Mouse (Mus musculus) liver, embryonic 13.5 days (tissue): ENCODE measurements around the gene Lefty2. TPM values are rescaled to one million over a fixed set of nuclear protein-coding genes. Genes with fewer than 3 reads are reported as not detected.

Experiments
- ATAC-seq: fragments of 200-750 bp; cut with Nextera tagmentation; 2 replicates; pipeline ENCODE4 v1.8.0; 2017; ENCODE audit warnings: low read depth, mild to moderate bottlenecking, moderate number of reproducible peaks, moderate library complexity
- DNase-seq: peaks from one replicate; pipeline ENCODE4 v3.0.0; 2022
- H3K27ac ChIP-seq: fragments of 300-500 bp; sonication (generic); 2 replicates; pipeline ENCODE4 v1.5.1; 2015; ENCODE audit warnings: moderate library complexity, mild to moderate bottlenecking, inconsistent platforms
- H3K27me3 ChIP-seq: fragments of 300-500 bp; sonication (generic); 2 replicates; pipeline ENCODE4 v1.6.1; 2015; ENCODE audit warnings: mild to moderate bottlenecking, inconsistent platforms
- H3K36me3 ChIP-seq: fragments of 300-500 bp; sonication (generic); 2 replicates; pipeline ENCODE4 v1.6.1; 2015; ENCODE audit warnings: mild to moderate bottlenecking, inconsistent platforms
- H3K4me1 ChIP-seq: fragments of 300-500 bp; sonication (generic); replicated peaks from 2 replicates; pipeline ENCODE4 v1.6.1; 2015; ENCODE audit warnings: inconsistent platforms
- H3K4me2 ChIP-seq: fragments of 300-500 bp; sonication (generic); 2 replicates; pipeline ENCODE4 v1.6.1; 2015; ENCODE audit warnings: inconsistent platforms, mild to moderate bottlenecking, moderate library complexity
- H3K4me3 ChIP-seq: fragments of 300-500 bp; sonication (generic); replicated peaks from 2 replicates; pipeline ENCODE4 v1.5.1; 2015; ENCODE audit warnings: mild to moderate bottlenecking, inconsistent platforms
- H3K9ac ChIP-seq: fragments of 300-500 bp; sonication (generic); 2 replicates; pipeline ENCODE4 v1.6.1; 2015; ENCODE audit warnings: mild to moderate bottlenecking, inconsistent platforms
- H3K9me3 ChIP-seq: fragments of 300-500 bp; sonication (generic); replicated peaks from 2 replicates; pipeline ENCODE4 v1.6.1; 2016; ENCODE audit warnings: inconsistent platforms
- WGBS: fragments of 180-500 bp; shearing (Covaris S2); methylation state at CpG from one replicate; pipeline ENCODE4 v1.1.7; 2015; ENCODE audit not compliant: insufficient replicate concordance; 5-methylcytosine and 5-hydroxymethylcytosine counted together
- polyA plus RNA-seq: library from polyadenylated mRNA; unstranded; fragments of >200 nt; fragmentation: Nextera tagmentation; extraction: Ambion mirVana; gene quantifications from 2 replicates; pipeline ENCODE4 v1.2.1, GENCODE M21; 2015

Lefty2 gene
- polyA plus RNA-seq, 1 experiment from 2014 or later = not detected

DNA sequence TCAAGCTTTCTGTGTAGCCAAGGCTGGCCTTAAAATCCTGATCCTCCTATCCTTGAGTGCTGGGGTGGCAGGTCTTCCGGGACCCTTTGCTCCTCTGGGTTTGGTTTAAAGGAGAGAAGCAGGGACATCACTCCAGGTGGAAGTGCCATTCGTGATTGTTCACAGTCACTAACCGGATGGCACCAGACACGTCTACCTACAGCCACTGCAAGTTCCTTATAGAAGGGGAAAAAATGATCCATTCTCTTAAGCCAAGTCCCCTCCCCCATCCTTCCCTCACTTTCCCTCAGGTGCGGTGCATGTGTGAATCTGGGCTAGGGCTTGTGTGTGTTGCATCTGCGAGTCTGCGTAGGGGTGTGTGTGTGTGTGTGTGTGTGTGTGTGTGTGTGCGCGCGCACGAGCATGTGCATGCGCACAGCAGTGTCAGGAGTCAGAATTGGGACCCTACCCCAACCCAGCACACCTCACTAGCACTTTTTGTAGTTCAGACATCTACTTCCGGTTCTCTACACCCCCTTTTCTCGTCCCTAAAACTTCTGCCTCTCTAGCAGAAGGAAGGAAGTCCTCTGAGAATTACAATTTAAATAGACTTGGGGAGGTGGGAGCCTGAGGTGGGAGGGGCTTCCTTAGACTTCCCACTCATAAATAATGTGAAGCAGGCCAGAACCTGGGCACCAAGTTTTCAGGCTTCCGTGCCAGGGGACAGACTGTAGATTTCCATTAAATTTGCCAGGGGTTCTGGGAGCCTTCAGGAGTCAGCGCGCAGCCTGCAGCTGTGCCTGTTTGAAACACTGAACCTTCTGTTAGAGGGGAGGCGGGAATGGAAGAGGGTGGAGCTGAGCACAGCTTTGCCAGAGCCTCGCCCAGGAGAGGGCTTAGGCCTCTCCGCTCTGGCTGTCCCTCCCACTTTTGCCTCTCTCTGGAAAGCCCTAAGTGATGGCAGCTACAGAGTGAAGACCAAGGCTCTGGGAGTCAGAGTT, 52.4 kb downstream of the Lefty2 start:
- Histone ChIP-seq H3K27ac (peak overlapping the region; percentile 89), H3K4me3 (peak overlapping the region; percentile 33), H3K4me2 (peak overlapping the region; percentile 89), H3K36me3 (peaks cover 38% of the 10 kb centered on the region), H3K27me3 (no peaks in the 10 kb centered on the region), H3K4me1 (peaks cover 68% of the 10 kb centered on the region), H3K9me3 (no peaks in the 10 kb centered on the region), H3K9ac (peak overlapping the region; percentile 67)
- WGBS = 24% methylated on average over 20 of the region's 20 CpGs
- DNase-seq (peak; percentile 65), ATAC-seq (peak; percentile 87)

DNA sequence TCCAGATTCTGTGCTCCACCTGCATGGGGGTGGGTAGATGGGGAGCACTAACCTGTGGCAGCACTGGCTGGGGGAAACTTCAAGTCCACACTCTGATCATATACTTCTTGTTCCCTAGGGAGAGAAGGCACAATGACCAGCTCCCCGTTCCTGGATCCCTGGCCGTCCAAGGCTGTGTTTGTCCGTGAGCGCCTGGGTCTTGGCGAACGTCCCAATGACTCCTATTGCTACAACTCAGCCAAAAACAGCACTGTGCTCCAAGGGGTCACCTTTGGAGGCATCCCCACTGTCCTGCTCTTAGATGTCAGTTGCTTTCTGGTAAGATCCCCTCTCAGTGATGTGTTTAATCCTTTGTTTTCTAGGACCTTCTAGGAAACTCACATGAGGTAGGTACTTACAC, 53.5 kb downstream of the Lefty2 start:
- H3K27me3 ChIP-seq = no peaks in the 10 kb centered on the region
- no peak for ATAC-seq
- H3K4me3 ChIP-seq = no peak overlapping the region
- H3K4me2 ChIP-seq = peak overlapping the region; percentile 89
- 92% methylated on average over 6 of the region's 6 CpGs for WGBS
- H3K9ac ChIP-seq = peak overlapping the region; percentile 67; the same call in 1 of the 2 replicates
- peaks cover 42% of the 10 kb centered on the region for H3K36me3 ChIP-seq
- peaks cover 57% of the 10 kb centered on the region for H3K4me1 ChIP-seq
- DNase-seq = no peak
- H3K27ac ChIP-seq = peak overlapping the region; percentile 89
- H3K9me3 ChIP-seq = no peaks in the 10 kb centered on the region

Other genes starting within 250 kb of the Lefty2 start
- gene Mixl1, start 196.1 kb upstream of the Lefty2 start, polyA plus RNA-seq = 0.92 and 1.2 TPM in 2 replicates
- gene Acbd3, start 167.1 kb upstream of the Lefty2 start, polyA plus RNA-seq = 8.7 and 8.9 TPM in 2 replicates
- 2,174 and 2,523 TPM in 2 replicates for gene H3f3a, start 79.2 kb upstream of the Lefty2 start, polyA plus RNA-seq
- gene Sde2, start 42.0 kb upstream of the Lefty2 start, polyA plus RNA-seq = 25.1 and 29.7 TPM in 2 replicates
- 122 and 128 TPM in 2 replicates for gene Pycr2, start 11.2 kb downstream of the Lefty2 start, polyA plus RNA-seq
- gene Lefty1, start 41.9 kb downstream of the Lefty2 start, polyA plus RNA-seq = 6.0 and 6.5 TPM in 2 replicates
- 5.2 and 7.5 TPM in 2 replicates for gene Tmem63a, start 49.2 kb downstream of the Lefty2 start, polyA plus RNA-seq
- 3.5 and 3.7 TPM in 2 replicates for gene Ephx1, start 127.8 kb downstream of the Lefty2 start, polyA plus RNA-seq
- 0.09 TPM in 1 of 2 replicates, not detected in the other for gene 9130409I23Rik, start 158.1 kb downstream of the Lefty2 start, polyA plus RNA-seq